Mouse (Mus musculus) embryonic fibroblast, embryonic 13.5 days (primary cell): ENCODE measurements around the gene Phf24.

Experiments
- CTCF ChIP-seq: IDR thresholded peaks from 2 replicates; pipeline ENCODE4 v1.5.1; 2011; ENCODE audit warnings: mild to moderate bottlenecking, control low read depth, low read length, moderate library complexity, borderline replicate concordance; ENCODE audit not compliant: insufficient read depth
- POLR2A ChIP-seq: IDR thresholded peaks from 2 replicates; pipeline ENCODE4 v1.6.1; 2011; ENCODE audit warnings: low read depth, mild to moderate bottlenecking, control low read depth, low read length, moderate library complexity

DNA sequence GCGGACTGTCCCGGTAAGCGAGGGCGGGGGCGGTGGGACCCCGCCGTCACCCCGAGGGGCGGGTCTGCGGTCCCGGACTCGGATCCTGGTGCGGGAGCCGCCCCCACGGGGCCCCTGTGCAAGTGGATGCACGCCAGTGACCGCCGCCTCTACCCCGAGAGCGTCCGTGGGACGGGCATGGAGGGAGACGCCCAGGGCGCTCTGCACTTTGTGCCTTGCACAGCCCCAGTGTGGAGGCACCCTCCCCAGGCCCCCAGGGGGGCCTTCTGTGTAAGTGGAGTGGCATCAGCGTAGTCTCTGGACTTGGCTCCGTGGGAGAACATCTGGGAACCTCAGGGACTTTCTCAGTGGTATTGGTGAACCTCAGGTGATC lies 928 bp downstream of the Phf24 start:
- TF ChIP-seq CTCF (no peak), POLR2A (no peak)
